Mouse (Mus musculus): Measurements from ENCODE around the gene 4933402D24Rik. TPM values are rescaled to one million over a fixed set of nuclear protein-coding genes. Genes with fewer than 3 reads are reported as not detected.

4933402D24Rik gene
- not detected in 2 replicates for total RNA-seq (2014; rRNA removed)
- 0.31 and 0.42 TPM in 2 replicates for polyA plus RNA-seq (2015; fragmentation: Nextera tagmentation; extraction: Ambion mirVana)

DNA sequence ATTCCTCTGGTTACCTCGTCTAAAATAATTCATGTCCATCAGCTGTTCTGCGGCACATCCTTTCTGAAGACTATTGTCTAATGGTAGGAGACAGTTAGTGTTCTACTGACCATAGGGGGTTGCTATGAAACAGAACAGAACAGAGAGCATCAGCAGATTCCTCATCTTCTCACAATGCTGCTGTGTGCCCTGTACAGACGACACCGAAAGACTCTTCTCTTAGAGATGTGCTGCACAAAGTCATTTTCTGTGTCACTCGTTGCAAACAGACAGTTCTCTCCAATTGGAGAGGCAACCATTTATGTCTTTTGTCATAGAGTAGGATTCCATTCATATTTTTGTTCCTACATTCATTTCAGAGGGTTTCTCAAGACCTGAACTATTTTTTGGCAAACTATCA is at the start of gene 4933402D24Rik:
4933402D24Rik (minus strand) TSS at position 101 of the 400 bp plus-strand sequence.
- Histone ChIP-seq H3K9me3 (ENCODE audit: low read length) (no peaks in the 10 kb centered on the region), H3K36me3 (ENCODE audit: insufficient read depth, low read length) (no peaks in the 10 kb centered on the region), H3K4me3 (ENCODE audit: low read depth, low read length) (no peak within 1 kb of the TSS), H3K27me3 (ENCODE audit: insufficient read depth, low read length) (no peaks in the 10 kb centered on the region), H3K27ac (ENCODE audit: low read depth, low read length) (peak within 1 kb of the TSS; percentile 3; the same call in 1 of the 2 replicates), H3K4me1 (ENCODE audit: insufficient read depth, low read length) (peaks cover 5% of the 10 kb centered on the region; the same call in 1 of the 2 replicates), H3K4me2 (ENCODE audit: low read depth, low read length, poor library complexity, severe bottlenecking) (no peak within 1 kb of the TSS), H3K9ac (replicated peaks; ENCODE audit: low read length, poor library complexity, severe bottlenecking) (no peak within 1 kb of the TSS)
- no peak for ATAC-seq (ENCODE audit: low FRiP score)
- no peak for TF ChIP-seq CTCF (IDR thresholded peaks at IDR 0.05)
- DNase-seq (ENCODE audit: low spot score), result no peak
- 63% methylated on average over 5 of the region's 5 CpGs for WGBS

DNA sequence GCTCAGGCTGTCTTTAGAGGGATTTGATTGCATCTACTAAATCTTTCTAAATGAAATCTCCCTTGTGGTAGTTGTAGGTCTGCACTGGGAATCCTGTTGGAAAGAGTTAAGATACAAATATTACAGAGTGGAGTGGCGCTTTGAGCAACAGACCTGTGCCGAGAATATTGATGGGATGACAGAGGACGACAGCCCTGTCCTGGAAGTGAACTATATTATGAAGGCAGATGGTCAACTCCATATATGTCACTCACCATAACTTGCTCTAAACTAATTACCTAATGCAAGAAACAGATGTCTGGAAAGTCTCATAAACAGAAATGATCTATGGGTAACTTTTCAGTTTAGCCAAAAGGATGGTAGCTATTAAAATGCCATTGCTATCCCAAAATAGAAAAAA is 39.5 kb upstream of the 4933402D24Rik start:
- Histone ChIP-seq H3K9me3 (ENCODE audit: low read length) (no peaks in the 10 kb centered on the region), H3K27ac (ENCODE audit: low read depth, low read length) (no peak overlapping the region), H3K4me1 (ENCODE audit: insufficient read depth, low read length) (no peaks in the 10 kb centered on the region), H3K27me3 (ENCODE audit: insufficient read depth, low read length) (no peaks in the 10 kb centered on the region), H3K9ac (replicated peaks; ENCODE audit: low read length, poor library complexity, severe bottlenecking) (no peak overlapping the region), H3K4me2 (ENCODE audit: low read depth, low read length, poor library complexity, severe bottlenecking) (no peak overlapping the region), H3K4me3 (ENCODE audit: low read depth, low read length) (no peak overlapping the region), H3K36me3 (ENCODE audit: insufficient read depth, low read length) (no peaks in the 10 kb centered on the region)
- no peak for TF ChIP-seq CTCF (IDR thresholded peaks at IDR 0.05)
- WGBS, result 80% methylated on average over 3 of the region's 3 CpGs
- DNase-seq (ENCODE audit: low spot score), result no peak
- ATAC-seq (ENCODE audit: low FRiP score), result no peak

DNA sequence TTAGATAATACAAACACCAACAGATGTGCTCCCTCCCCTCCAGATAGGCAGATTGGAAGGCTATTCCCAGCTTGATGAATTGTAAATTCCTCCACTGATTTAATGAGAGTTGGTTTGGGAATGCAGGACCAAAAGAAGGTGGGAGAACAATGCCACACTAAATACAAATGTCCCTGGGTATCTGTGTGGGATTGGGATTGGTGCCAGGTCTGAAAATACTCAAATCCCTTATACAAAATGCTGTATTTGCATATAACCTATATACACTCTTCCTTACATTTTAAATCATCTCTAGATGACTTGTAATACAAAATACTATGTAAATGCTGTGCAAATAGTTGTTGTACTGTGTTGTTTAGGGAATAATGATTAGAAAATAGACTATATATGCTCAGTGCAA is 36.0 kb upstream of the 4933402D24Rik start:
- Histone ChIP-seq H3K4me2 (ENCODE audit: low read depth, low read length, poor library complexity, severe bottlenecking) (no peak overlapping the region), H3K36me3 (ENCODE audit: insufficient read depth, low read length) (no peaks in the 10 kb centered on the region), H3K4me3 (ENCODE audit: low read depth, low read length) (no peak overlapping the region), H3K27me3 (ENCODE audit: insufficient read depth, low read length) (no peaks in the 10 kb centered on the region), H3K27ac (ENCODE audit: low read depth, low read length) (no peak overlapping the region), H3K4me1 (ENCODE audit: insufficient read depth, low read length) (no peaks in the 10 kb centered on the region), H3K9me3 (ENCODE audit: low read length) (no peaks in the 10 kb centered on the region), H3K9ac (replicated peaks; ENCODE audit: low read length, poor library complexity, severe bottlenecking) (no peak overlapping the region)
- no peak for ATAC-seq (ENCODE audit: low FRiP score)
- no peak for TF ChIP-seq CTCF (IDR thresholded peaks at IDR 0.05)
- no peak for DNase-seq (ENCODE audit: low spot score)

DNA sequence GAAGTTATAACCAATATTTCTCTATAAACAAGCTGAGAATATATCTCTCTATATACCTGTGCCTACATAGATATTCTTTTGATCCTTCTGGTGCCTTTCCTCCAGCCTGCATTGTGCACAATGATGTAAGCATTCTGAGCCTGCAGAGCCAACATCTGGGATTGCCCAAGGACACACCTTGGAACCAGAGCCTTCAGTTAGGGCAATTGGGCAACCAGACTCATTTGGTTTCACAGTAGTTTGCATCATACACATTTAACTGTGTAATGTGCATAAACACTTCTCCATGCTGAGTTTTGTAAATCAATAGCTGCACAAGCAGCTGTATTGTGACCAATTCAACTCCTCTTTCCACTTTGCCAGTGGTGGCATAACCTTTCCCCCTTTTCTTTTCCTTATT is 25.3 kb upstream of the 4933402D24Rik start:
- DNase-seq (ENCODE audit: low spot score) (no peak), ATAC-seq (ENCODE audit: low FRiP score) (no peak)
- H3K4me3 ChIP-seq (ENCODE audit: low read depth, low read length), result no peak overlapping the region
- no peak overlapping the region for H3K9ac ChIP-seq (replicated peaks; ENCODE audit: low read length, poor library complexity, severe bottlenecking)
- H3K4me2 ChIP-seq (ENCODE audit: low read depth, low read length, poor library complexity, severe bottlenecking), result no peak overlapping the region
- no peaks in the 10 kb centered on the region for H3K36me3 ChIP-seq (ENCODE audit: insufficient read depth, low read length)
- no peaks in the 10 kb centered on the region for H3K4me1 ChIP-seq (ENCODE audit: insufficient read depth, low read length)
- H3K27ac ChIP-seq (ENCODE audit: low read depth, low read length), result no peak overlapping the region
- H3K27me3 ChIP-seq (ENCODE audit: insufficient read depth, low read length), result no peaks in the 10 kb centered on the region
- no peaks in the 10 kb centered on the region for H3K9me3 ChIP-seq (ENCODE audit: low read length)
- TF ChIP-seq CTCF (IDR thresholded peaks at IDR 0.05), result no peak

DNA sequence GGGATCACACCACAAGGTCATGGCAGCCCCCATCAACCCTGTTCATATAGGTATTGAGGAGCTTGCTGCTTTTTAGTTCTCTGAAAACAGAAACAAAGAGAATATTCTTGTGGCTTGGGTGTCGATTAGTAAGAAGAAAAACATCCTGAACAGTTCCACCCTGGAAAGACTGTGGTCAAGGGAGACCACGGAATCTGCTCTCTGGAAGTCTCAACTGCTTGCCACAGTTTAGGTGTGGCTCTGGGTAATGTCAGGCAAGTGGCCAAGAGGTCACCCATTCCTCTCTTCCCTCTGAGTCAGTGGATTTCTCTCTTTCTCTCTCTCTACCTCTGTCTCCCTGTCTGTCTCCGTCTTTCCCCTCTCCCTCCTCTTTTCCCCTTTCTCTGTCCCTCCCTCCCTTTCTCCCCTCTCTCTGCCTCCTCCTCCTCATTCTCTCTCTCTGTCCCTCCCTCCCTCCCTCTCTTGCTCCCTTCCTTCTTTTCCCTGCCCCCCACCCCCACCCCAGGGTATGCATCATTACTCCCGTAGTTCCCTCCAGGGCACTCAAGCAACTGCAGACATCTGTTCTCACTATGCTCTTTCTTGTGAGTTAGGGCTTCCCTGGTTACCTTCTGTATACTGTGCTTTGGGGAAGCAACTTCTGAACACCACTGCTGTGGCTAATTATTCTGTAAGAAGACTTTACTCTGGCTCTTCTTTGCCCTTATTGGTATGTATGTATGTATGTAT is 8.0 kb upstream of the 4933402D24Rik start:
- 62% methylated on average over 4 of the region's 4 CpGs for WGBS
- DNase-seq (ENCODE audit: low spot score), result no peak
- no peak for ATAC-seq (ENCODE audit: low FRiP score)

DNA sequence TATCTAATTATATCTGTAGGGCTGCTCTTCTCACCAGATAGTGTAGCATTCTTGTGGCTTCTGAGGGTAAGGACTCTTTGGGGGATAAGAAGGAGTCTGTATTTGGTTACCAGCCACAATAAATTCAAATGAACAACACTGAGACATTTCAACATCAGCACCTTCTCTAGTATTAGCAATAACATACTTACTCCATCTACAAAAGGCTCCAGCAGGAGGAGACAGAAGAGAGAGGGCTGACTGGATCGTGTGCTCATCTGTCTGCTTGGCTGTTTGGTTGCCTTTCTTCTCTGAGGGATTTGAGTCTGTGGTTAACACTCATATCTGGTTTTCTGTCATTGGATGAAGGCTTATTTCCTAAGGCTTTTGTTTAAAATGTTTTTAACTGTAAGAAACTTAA is 7.3 kb upstream of the 4933402D24Rik start:
- H3K36me3 ChIP-seq (ENCODE audit: insufficient read depth, low read length), result no peaks in the 10 kb centered on the region
- peak; percentile 37 for TF ChIP-seq CTCF (IDR thresholded peaks at IDR 0.05)
- ATAC-seq (ENCODE audit: low FRiP score), result no peak

More for the DNA sequence above, 8.0 kb upstream of the 4933402D24Rik start:
- H3K4me3 ChIP-seq (ENCODE audit: low read depth, low read length), result no peak overlapping the region
- no peak for TF ChIP-seq CTCF (IDR thresholded peaks at IDR 0.05)
- H3K36me3 ChIP-seq (ENCODE audit: insufficient read depth, low read length), result no peaks in the 10 kb centered on the region
- H3K4me1 ChIP-seq (ENCODE audit: insufficient read depth, low read length), result no peaks in the 10 kb centered on the region
- H3K27ac ChIP-seq (ENCODE audit: low read depth, low read length), result no peak overlapping the region
- no peaks in the 10 kb centered on the region for H3K27me3 ChIP-seq (ENCODE audit: insufficient read depth, low read length)
- H3K9ac ChIP-seq (replicated peaks; ENCODE audit: low read length, poor library complexity, severe bottlenecking), result no peak overlapping the region
- H3K4me2 ChIP-seq (ENCODE audit: low read depth, low read length, poor library complexity, severe bottlenecking), result no peak overlapping the region
- no peaks in the 10 kb centered on the region for H3K9me3 ChIP-seq (ENCODE audit: low read length)

More for the DNA sequence above, 7.3 kb upstream of the 4933402D24Rik start:
- H3K9me3 ChIP-seq (ENCODE audit: low read length), result no peaks in the 10 kb centered on the region
- H3K27ac ChIP-seq (ENCODE audit: low read depth, low read length), result no peak overlapping the region
- WGBS, result 39% methylated on average over 1 of the region's 1 CpGs
- no peak overlapping the region for H3K9ac ChIP-seq (replicated peaks; ENCODE audit: low read length, poor library complexity, severe bottlenecking)
- H3K4me2 ChIP-seq (ENCODE audit: low read depth, low read length, poor library complexity, severe bottlenecking), result no peak overlapping the region
- no peaks in the 10 kb centered on the region for H3K4me1 ChIP-seq (ENCODE audit: insufficient read depth, low read length)
- H3K27me3 ChIP-seq (ENCODE audit: insufficient read depth, low read length), result no peaks in the 10 kb centered on the region
- no peak for DNase-seq (ENCODE audit: low spot score)
- H3K4me3 ChIP-seq (ENCODE audit: low read depth, low read length), result no peak overlapping the region

Data from midbrain, postnatal 0 days (tissue).